Mouse (Mus musculus) C2C12 (cell line): Measurements from ENCODE around the gene Ppfia3. TPM values are rescaled to one million over a fixed set of nuclear protein-coding genes. Genes with fewer than 3 reads are reported as not detected.
A peak's percentile ranks its signal among the peaks of the same experiment; 100 is the strongest.

Experiments used
- H3K27me3 ChIP-seq: one replicate; pipeline ENCODE4 v1.6.1; 2011; ENCODE audit not compliant: control insufficient read depth, insufficient read depth, insufficient read length
- H3K36me3 ChIP-seq: one replicate; pipeline ENCODE4 v1.6.1; 2011; ENCODE audit not compliant: control insufficient read depth, insufficient read depth
- H3K4me3 ChIP-seq: one replicate; pipeline ENCODE4 v1.5.1; 2011; ENCODE audit warnings: mild to moderate bottlenecking, control low read depth; ENCODE audit not compliant: poor library complexity, insufficient read depth, severe bottlenecking
- H3K79me2 ChIP-seq: one replicate; pipeline ENCODE4 v1.6.1; 2011; ENCODE audit not compliant: control insufficient read depth, insufficient read depth
- H3K79me3 ChIP-seq: one replicate; pipeline ENCODE4 v1.6.1; 2011; ENCODE audit warnings: low read depth, control low read depth
- H3ac ChIP-seq: one replicate; pipeline ENCODE3; 2011; ENCODE audit warnings: low read depth; ENCODE audit not compliant: control insufficient read depth, insufficient read length
- CEBPB ChIP-seq: IDR thresholded peaks from one replicate; pipeline ENCODE4 v1.6.1; 2011; ENCODE audit warnings: low read depth, mild to moderate bottlenecking, control low read depth, moderate library complexity
- CTCF ChIP-seq: IDR thresholded peaks from one replicate; pipeline ENCODE4 v1.5.1; 2011; ENCODE audit not compliant: control insufficient read depth, insufficient read depth, insufficient read length
- FOSL1 ChIP-seq: IDR thresholded peaks from one replicate; pipeline ENCODE4 v1.8.0; 2011; ENCODE audit warnings: mild to moderate bottlenecking, low read length; ENCODE audit not compliant: poor library complexity, insufficient read depth, severe bottlenecking
- MAX ChIP-seq: IDR thresholded peaks from one replicate; pipeline ENCODE4 v1.6.1; 2011; ENCODE audit warnings: mild to moderate bottlenecking, control low read depth
- MYOD1 ChIP-seq: IDR thresholded peaks from one replicate; pipeline ENCODE4 v1.6.1; 2011; ENCODE audit warnings: low read depth; ENCODE audit not compliant: control insufficient read depth, insufficient read length
- MYOG ChIP-seq: IDR thresholded peaks from one replicate; pipeline ENCODE4 v1.6.1; 2011; ENCODE audit not compliant: control insufficient read depth, insufficient read length; ENCODE audit errors: extremely low read depth
- USF1 ChIP-seq: IDR thresholded peaks from one replicate; pipeline ENCODE4 v1.6.1; 2011; ENCODE audit warnings: low read depth, mild to moderate bottlenecking, control low read depth, moderate library complexity
- polyA plus RNA-seq: library from polyadenylated mRNA; unstranded; fragments of >200 nt; fragmentation: generic; extraction: Trizol; gene quantifications from one replicate; pipeline ENCODE4 v1.2.1, GENCODE M21; 2012; ENCODE audit warnings: missing spikeins

The Ppfia3 gene
- polyA plus RNA-seq, 1 experiment = 4.8 TPM

DNA sequence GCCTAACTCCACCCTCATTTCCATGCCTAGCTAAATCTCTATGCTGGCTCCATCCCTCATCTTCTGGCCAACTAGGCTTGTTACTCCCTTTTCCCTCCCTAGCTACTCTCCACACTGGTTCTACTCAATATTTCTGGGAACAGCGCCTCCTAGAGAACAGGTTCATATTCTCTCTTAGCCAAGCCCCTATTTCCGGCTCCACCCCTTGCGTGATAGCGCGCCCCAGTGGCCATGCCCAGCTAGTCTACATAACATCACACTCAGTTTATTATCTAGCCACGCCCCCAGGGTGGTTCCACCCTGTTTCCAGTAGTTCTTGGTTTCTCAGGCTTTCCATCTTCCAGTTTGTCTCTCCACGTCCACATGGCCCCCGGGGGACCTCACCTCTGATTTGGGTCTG is 25.5 kb downstream of the Ppfia3 start:
- Histone ChIP-seq H3K79me2 (no peaks in the 10 kb centered on the region), H3ac (no peak overlapping the region), H3K4me3 (no peak overlapping the region), H3K79me3 (no peaks in the 10 kb centered on the region), H3K36me3 (no peaks in the 10 kb centered on the region), H3K27me3 (no peaks in the 10 kb centered on the region)
- peak; percentile 64 for TF ChIP-seq CTCF
- TF ChIP-seq MAX = no peak

DNA sequence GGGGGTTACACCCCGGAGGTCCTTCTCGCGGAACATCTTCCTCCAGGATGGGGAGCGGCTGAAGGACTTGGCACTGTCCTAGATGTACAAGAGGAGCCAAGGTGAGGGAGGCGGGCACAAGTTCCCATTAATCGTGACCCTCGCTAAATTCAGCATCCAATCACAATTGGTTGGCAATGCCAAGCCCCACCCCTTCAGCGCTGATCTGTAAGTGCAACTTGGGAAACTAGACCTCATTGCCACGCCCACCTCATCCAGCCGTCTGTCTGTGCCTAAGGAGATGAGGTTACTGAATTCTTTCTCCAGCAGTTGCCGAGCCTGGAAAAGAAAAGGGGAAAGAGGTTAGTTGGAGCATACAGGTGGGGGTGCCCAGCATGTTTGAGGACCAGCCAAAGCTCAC is 26.1 kb downstream of the Ppfia3 start:
- TF ChIP-seq CEBPB (no peak), MYOG (no peak), MAX (no peak), MYOD1 (no peak), CTCF (no peak), FOSL1 (no peak)

GRCm38 (mm10) chr7:45340066-45340442 is 26.8 kb downstream of the Ppfia3 start:
- TF ChIP-seq CTCF = no peak
- TF ChIP-seq MYOD1 = no peak
- no peak for TF ChIP-seq FOSL1
- no peak for TF ChIP-seq MAX
- TF ChIP-seq MYOG = no peak
- TF ChIP-seq CEBPB = no peak
- no peak for TF ChIP-seq USF1
- Histone ChIP-seq H3K79me2 (no peaks in the 10 kb centered on the region), H3K27me3 (no peaks in the 10 kb centered on the region), H3K79me3 (no peaks in the 10 kb centered on the region), H3K4me3 (peak overlapping the region; percentile 19), H3ac (peak overlapping the region; percentile 59), H3K36me3 (no peaks in the 10 kb centered on the region)

More for the DNA sequence above, 26.1 kb downstream of the Ppfia3 start:
- peak overlapping the region; percentile 18 for H3K4me3 ChIP-seq
- H3K27me3 ChIP-seq = no peaks in the 10 kb centered on the region
- peak overlapping the region; percentile 22 for H3ac ChIP-seq
- no peaks in the 10 kb centered on the region for H3K79me3 ChIP-seq
- H3K36me3 ChIP-seq = no peaks in the 10 kb centered on the region
- no peaks in the 10 kb centered on the region for H3K79me2 ChIP-seq

DNA sequence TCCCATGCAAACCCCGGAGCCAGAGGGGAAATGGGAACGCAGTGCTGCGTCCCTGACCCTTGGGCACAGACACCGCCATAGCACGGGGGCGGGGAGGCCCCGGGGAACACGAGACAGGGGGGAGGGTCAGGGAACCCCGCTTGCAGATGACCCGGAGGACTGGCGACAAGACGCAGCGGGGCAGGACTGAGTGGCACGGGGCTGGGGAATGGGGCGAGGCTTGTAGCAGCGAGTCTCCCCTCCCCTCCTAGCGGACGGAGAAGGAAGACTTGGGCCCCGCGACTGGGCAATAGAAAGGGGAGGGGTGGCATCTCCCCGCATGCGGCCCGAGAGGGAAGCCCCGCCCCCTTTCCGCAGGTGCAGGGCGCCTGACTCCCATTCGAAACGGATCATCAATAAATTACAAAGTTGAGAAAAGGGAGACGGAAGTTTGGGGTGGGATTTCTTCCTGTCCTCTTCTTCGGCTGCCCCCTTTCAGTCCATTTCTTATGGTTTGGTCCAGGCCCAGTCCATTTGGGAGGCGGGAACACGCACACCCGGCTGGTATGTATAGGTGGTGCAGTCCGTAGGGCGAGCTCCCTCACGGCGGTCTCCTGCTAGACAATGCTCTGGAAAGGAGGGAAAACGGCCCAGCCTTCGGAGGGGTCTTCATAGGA is 27.3 kb downstream of the Ppfia3 start:
- peak overlapping the region; percentile 59 for H3ac ChIP-seq
- H3K4me3 ChIP-seq = peak overlapping the region; percentile 28
- H3K79me3 ChIP-seq = no peaks in the 10 kb centered on the region
- H3K79me2 ChIP-seq = no peaks in the 10 kb centered on the region
- no peak for TF ChIP-seq FOSL1
- no peak for TF ChIP-seq MYOG
- TF ChIP-seq CEBPB = no peak
- TF ChIP-seq CTCF = no peak
- no peak for TF ChIP-seq USF1
- no peak for TF ChIP-seq MYOD1
- no peak for TF ChIP-seq MAX
- no peaks in the 10 kb centered on the region for H3K27me3 ChIP-seq
- H3K36me3 ChIP-seq = no peaks in the 10 kb centered on the region

- TF ChIP-seq USF1 (peak; percentile 64), MYOD1 (no peak)
- no peaks in the 10 kb centered on the region for H3K36me3 ChIP-seq
- no peak overlapping the region for H3K4me3 ChIP-seq
- no peaks in the 10 kb centered on the region for H3K79me3 ChIP-seq
- H3ac ChIP-seq = no peak overlapping the region
- no peaks in the 10 kb centered on the region for H3K79me2 ChIP-seq
- H3K27me3 ChIP-seq = no peaks in the 10 kb centered on the region
Measured at GRCm38 (mm10) chr7:45338161-45338911, 28.5 kb downstream of the Ppfia3 start.

DNA sequence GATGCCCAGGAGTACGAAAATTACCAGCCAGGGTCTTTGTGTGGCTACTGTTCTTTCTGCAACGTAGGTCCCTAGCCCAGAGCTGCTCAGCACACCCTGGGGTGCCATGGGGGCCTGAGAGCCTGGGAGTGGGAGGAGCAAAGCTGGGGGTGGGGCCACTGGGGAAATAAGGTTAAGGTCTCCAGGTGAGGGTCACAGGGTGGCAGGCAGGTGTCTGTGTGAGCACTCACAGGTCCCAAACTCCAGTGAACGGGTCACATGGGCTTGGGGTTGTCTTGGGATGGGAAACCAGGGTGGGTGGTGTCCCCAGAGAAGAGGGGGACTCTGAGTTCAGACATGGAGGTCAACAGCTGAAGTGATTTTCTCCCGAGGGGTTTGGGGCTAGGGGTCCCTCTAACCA is 29.4 kb downstream of the Ppfia3 start:
- Histone ChIP-seq H3ac (no peak overlapping the region), H3K27me3 (no peaks in the 10 kb centered on the region), H3K36me3 (no peaks in the 10 kb centered on the region), H3K4me3 (no peak overlapping the region), H3K79me3 (no peaks in the 10 kb centered on the region), H3K79me2 (no peaks in the 10 kb centered on the region)
- TF ChIP-seq USF1 (no peak), MAX (no peak), CEBPB (no peak)
